Comparison of ENCODE assay signal across 24 mouse cellular contexts in the genomic region with DNA sequence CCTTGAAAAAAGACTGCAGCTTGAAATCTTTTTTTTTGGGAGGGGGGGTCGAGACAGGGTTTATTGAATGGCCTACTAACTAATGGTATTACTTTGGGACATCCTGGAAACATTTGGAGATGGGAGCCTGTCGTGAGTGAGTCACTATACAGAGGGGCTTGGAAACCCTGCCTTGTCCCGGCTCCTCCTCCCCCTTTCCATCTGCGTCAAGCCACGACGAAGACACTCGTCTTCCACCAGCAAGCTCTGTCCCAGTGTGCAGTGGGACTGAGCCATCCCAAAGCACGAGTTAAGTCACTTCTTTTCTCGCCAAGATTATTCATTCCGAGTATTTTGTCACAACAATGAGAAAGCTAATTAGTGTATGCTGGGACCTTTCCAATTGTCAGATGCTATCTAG.
A peak's percentile ranks its signal among the peaks of the same experiment; 100 is the strongest.
DNase-seq lines count a peak whose midpoint lies in the region; ATAC-seq and TF ChIP-seq lines count a peak whose summit lies in the region.
"Had no signal": no experiment of that assay in that cellular context is flagged by ENCODE, and none has a peak within 500 bp of the region (broad histone marks: within the 10 kb centered on the region; RNA-seq: fewer than 3 reads in every experiment).

No protein-coding gene starts in this region.

- peak; percentile 61 for DNase-seq in heart, embryonic 10.5 days (ENCODE audit: low spot score)
- DNase-seq in heart, postnatal 4 days = no peak
- no peak for DNase-seq in heart, adult 11 months
- DNase-seq in cerebellum, postnatal 14 days = no peak
- DNase-seq: adrenal gland, adult 8-10 months; adrenal gland, postnatal 25 days; cerebellum, adult 11-12 months; cerebellum, adult 8-10 months; cerebellum, postnatal 10 days; gastrocnemius, adult 2 months; gastrocnemius, postnatal 14 days; heart, adult 18-20 months; heart, postnatal 36 days; kidney, adult 11 months; kidney, adult 8-10 months had no signal

- H3K4me2 ChIP-seq in heart, embryonic 14.5 days (ENCODE audit: low read length) = 0 out of 2 replicates have a peak overlapping the region, but pooled peaks have one; percentile 32
- H3K4me2 ChIP-seq: hindbrain, embryonic 14.5 days had no signal

- no peak overlapping the region for H3K4me3 ChIP-seq in heart, embryonic 10.5 days
- no peak overlapping the region for H3K4me3 ChIP-seq in heart, embryonic 14.5 days (ENCODE audit: control insufficient read depth in 1 of 2, insufficient read depth in 1 of 2, low read depth in 1 of 2, low read length in 2 of 2)
- H3K4me3 ChIP-seq in E14TG2a.4 (replicated peaks; ENCODE audit: low read length) = peak overlapping the region; percentile 24; the same call in 1 of the 2 replicates
- H3K4me3 ChIP-seq: forebrain, embryonic 10.5 days; gastrocnemius, adult 2 months had no signal

- no peaks in the 10 kb centered on the region for H3K36me3 ChIP-seq in heart, embryonic 10.5 days
- no peaks in the 10 kb centered on the region for H3K36me3 ChIP-seq in heart, embryonic 14.5 days (ENCODE audit: control insufficient read depth, insufficient read depth, low read length)
- H3K36me3 ChIP-seq in E14TG2a.4 (ENCODE audit: insufficient read depth, low read length) = peaks cover 45% of the 10 kb centered on the region
- H3K36me3 ChIP-seq: forebrain, embryonic 10.5 days had no signal

- WGBS in heart, embryonic 10.5 days = 49% methylated on average over 10 of the region's 10 CpGs
- 52% methylated on average over 10 of the region's 10 CpGs for WGBS in heart, embryonic 14.5 days

- no peak for ATAC-seq in heart, embryonic 14.5 days (ENCODE audit: insufficient number of reproducible peaks, insufficient read depth, low FRiP score, low read depth)
- ATAC-seq: activated CD4-positive, CD25-positive, alpha-beta regulatory T cell, adult 4 months; CD4-positive, CD25-positive, alpha-beta regulatory T cell, adult 4 months; forebrain, embryonic 14.5 days; hindbrain, postnatal 0 days; inflammation-experienced regulatory T-cells, adult 6 months had no signal

- H3K9ac ChIP-seq in heart, embryonic 14.5 days (ENCODE audit: low read length) = no peak overlapping the region
- H3K9ac ChIP-seq: hindbrain, embryonic 14.5 days had no signal

- peak overlapping the region; percentile 48; the same call in 1 of the 2 replicates for H3K27ac ChIP-seq in heart, embryonic 10.5 days
- H3K27ac ChIP-seq in heart, embryonic 14.5 days (replicated peaks in 1 of 2; ENCODE audit: control insufficient read depth in 1 of 2, insufficient read depth in 1 of 2, low read depth in 2 of 2, low read length in 2 of 2) = peak overlapping the region in 1 of 2 experiments; percentile 47; a peak in 1 of 4 replicates
- H3K27ac ChIP-seq: forebrain, embryonic 10.5 days; gastrocnemius, adult 2 months; hindbrain, embryonic 14.5 days; hindbrain, postnatal 0 days had no signal

- no peaks in the 10 kb centered on the region for H3K9me3 ChIP-seq in heart, embryonic 10.5 days
- H3K9me3 ChIP-seq in heart, embryonic 14.5 days (ENCODE audit: control insufficient read depth, low read length) = no peaks in the 10 kb centered on the region
- no peaks in the 10 kb centered on the region for H3K9me3 ChIP-seq in E14TG2a.4 (ENCODE audit: low read length)
- H3K9me3 ChIP-seq: forebrain, embryonic 10.5 days had no signal

- no peak for TF ChIP-seq CTCF in E14TG2a.4 (conservative IDR thresholded peaks at IDR 0.05; ENCODE audit: low read length)

- no peaks in the 10 kb centered on the region for H3K27me3 ChIP-seq in heart, embryonic 10.5 days (ENCODE audit: insufficient read depth, poor library complexity, severe bottlenecking)
- no peaks in the 10 kb centered on the region for H3K27me3 ChIP-seq in heart, embryonic 14.5 days (ENCODE audit: control insufficient read depth, insufficient read depth, low read length)
- no peaks in the 10 kb centered on the region for H3K27me3 ChIP-seq in E14TG2a.4 (ENCODE audit: insufficient read depth, low read length)

- peaks cover 57% of the 10 kb centered on the region for H3K4me1 ChIP-seq in heart, embryonic 10.5 days
- H3K4me1 ChIP-seq in heart, embryonic 14.5 days (ENCODE audit: control insufficient read depth in 2 of 2, insufficient read depth in 2 of 2, low read length in 2 of 2) = peaks cover 26 to 59% of the 10 kb centered on the region in 2 experiments
- peaks cover 88% of the 10 kb centered on the region for H3K4me1 ChIP-seq in E14TG2a.4 (replicated peaks; ENCODE audit: low read depth, low read length)
